Mouse (Mus musculus) kidney, embryonic 16.5 days (tissue): ENCODE results near the gene Ccdc18. TPM values are rescaled to one million over a fixed set of nuclear protein-coding genes. Genes with fewer than 3 reads are reported as not detected.

ENCODE experiments used
- ATAC-seq: fragments of 200-750 bp; cut with Nextera tagmentation; 2 replicates; pipeline ENCODE4 v1.8.0; 2017; ENCODE audit warnings: moderate TSS enrichment; ENCODE audit not compliant: low FRiP score, low TSS enrichment
- H3K27ac ChIP-seq: fragments of 300-500 bp; sonication (generic); 2 replicates; pipeline ENCODE4 v1.5.1; 2014; ENCODE audit warnings: low read length
- H3K27me3 ChIP-seq: fragments of 300-500 bp; sonication (generic); 2 replicates; pipeline ENCODE4 v1.6.1; 2014; ENCODE audit warnings: low read length, control low read depth, mixed read lengths; ENCODE audit not compliant: insufficient read depth
- H3K36me3 ChIP-seq: fragments of 300-500 bp; sonication (generic); 2 replicates; pipeline ENCODE4 v1.6.1; 2014; ENCODE audit warnings: low read length, control low read depth, mixed read lengths; ENCODE audit not compliant: insufficient read depth
- H3K4me1 ChIP-seq: fragments of 300-500 bp; sonication (generic); 2 replicates; pipeline ENCODE4 v1.6.1; 2014; ENCODE audit warnings: low read length, control low read depth, mixed read lengths; ENCODE audit not compliant: insufficient read depth
- H3K4me2 ChIP-seq: fragments of 300-500 bp; sonication (generic); replicated peaks from 2 replicates; pipeline ENCODE4 v1.6.1; 2014; ENCODE audit warnings: low read depth, low read length
- H3K4me3 ChIP-seq: fragments of 300-500 bp; sonication (generic); 2 replicates; pipeline ENCODE4 v1.5.1; 2014; ENCODE audit warnings: mild to moderate bottlenecking, low read length
- H3K9ac ChIP-seq: fragments of 300-500 bp; sonication (generic); replicated peaks from 2 replicates; pipeline ENCODE4 v1.6.1; 2014; ENCODE audit warnings: low read length
- H3K9me3 ChIP-seq: fragments of 300-500 bp; sonication (generic); 2 replicates; pipeline ENCODE4 v1.6.1; 2016; ENCODE audit warnings: low read length, control low read depth
- WGBS: fragments of 180-500 bp; shearing (Covaris S2); extraction: QIAGEN DNeasy Blood & Tissue Kit; methylation state at CpG from one replicate; pipeline ENCODE4 v1.1.7; 2014; 5-methylcytosine and 5-hydroxymethylcytosine counted together
- polyA plus RNA-seq: library from polyadenylated mRNA; unstranded; fragments of >200 nt; fragmentation: Nextera tagmentation; extraction: Ambion mirVana; gene quantifications from 2 replicates; pipeline ENCODE4 v1.2.1, GENCODE M21; 2015

The Ccdc18 gene
- polyA plus RNA-seq, 1 experiment from 2014 or later, result 7.2 TPM

DNA sequence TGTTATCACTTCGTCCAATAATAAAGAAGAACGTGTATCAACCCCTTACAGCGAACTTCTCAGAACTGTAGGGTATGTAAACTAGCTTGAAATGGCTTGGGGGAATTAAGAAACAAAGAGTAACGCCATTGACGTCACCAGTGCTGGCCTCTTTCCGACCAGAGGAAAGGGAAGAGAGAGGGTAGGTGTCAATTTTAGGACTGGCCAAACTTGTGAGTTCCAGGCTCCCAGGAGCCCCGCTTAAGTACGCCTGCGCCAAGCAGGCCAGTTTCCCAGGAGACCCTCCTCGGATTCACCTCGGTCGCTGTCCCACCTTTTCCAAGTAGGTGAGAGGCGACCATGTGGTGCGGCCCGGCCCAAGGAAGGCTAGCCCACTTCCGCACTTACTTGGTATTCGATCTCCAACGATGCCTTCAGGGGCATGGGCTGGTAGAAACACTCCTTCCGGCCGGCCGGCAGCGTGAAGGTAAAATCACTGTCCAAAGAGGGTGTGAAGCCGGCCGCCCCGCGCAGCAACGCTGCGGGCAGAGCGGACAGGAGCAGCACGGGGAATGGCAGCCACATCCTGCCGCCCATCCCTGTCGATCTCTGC, 730 bp upstream of the Ccdc18 start:
- Histone ChIP-seq H3K4me1 (0 out of 2 replicates have a peak, but pooled peaks cover 7% of the 10 kb centered on the region), H3K36me3 (0 out of 2 replicates have a peak, but pooled peaks cover 3% of the 10 kb centered on the region), H3K9ac (peak overlapping the region; percentile 86), H3K27me3 (no peaks in the 10 kb centered on the region), H3K27ac (peak overlapping the region; percentile 94), H3K4me3 (peak overlapping the region; percentile 96), H3K9me3 (no peaks in the 10 kb centered on the region), H3K4me2 (peak overlapping the region; percentile 68)
- ATAC-seq, result no peak
- under 1% methylated on average over 32 of the region's 32 CpGs for WGBS

DNA sequence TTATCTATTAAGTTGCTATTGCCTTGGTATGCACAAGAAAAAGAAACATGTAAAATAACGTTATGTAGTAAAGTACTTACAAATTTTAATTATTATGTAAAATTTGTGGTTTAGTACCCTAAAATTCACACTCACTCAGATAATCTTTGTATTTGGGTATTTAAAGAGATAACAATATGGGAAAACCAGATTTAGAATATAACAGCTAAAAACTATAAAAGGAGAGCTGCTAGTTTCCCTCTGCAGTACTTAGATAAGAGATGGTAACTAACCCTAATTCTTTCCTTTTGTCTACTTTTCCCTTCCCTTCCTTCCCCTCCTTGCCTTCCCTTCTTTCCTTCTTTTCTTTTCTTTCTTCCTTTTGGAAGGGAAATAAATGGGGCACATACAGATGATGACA, 19.9 kb downstream of the Ccdc18 start:
- H3K27ac ChIP-seq, result no peak overlapping the region
- no peak overlapping the region for H3K9ac ChIP-seq
- 0 out of 2 replicates have a peak, but pooled peaks cover 4% of the 10 kb centered on the region for H3K36me3 ChIP-seq
- no peak overlapping the region for H3K4me2 ChIP-seq
- H3K4me1 ChIP-seq, result no peaks in the 10 kb centered on the region
- ATAC-seq, result no peak
- no peaks in the 10 kb centered on the region for H3K9me3 ChIP-seq
- no peak overlapping the region for H3K4me3 ChIP-seq
- no peaks in the 10 kb centered on the region for H3K27me3 ChIP-seq
- WGBS, result 87% methylated on average over 1 of the region's 1 CpGs

DNA sequence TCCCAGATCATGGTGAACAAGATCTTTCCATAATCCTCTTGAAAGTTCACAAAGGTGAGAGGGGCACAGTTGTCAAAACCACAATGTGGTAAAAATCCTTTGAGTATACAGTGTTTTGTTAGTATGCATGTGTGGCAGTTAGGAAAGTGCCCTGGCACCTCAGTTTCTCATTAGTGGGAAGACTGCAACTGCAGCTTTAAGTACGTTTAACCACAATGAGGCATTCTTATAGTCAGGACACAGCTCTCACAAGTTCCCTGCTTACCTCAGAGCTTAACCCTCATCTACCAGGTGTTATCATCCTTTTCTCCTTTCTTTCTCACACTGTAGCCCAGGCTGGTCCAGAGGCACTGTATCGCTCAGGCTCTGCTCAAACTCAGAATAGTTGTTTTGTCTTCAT, 28.1 kb downstream of the Ccdc18 start:
- H3K36me3 ChIP-seq, result no peaks in the 10 kb centered on the region
- no peaks in the 10 kb centered on the region for H3K9me3 ChIP-seq
- ATAC-seq, result no peak
- H3K4me2 ChIP-seq, result no peak overlapping the region
- no peak overlapping the region for H3K4me3 ChIP-seq
- 98% methylated on average over 2 of the region's 2 CpGs for WGBS
- H3K27me3 ChIP-seq, result no peaks in the 10 kb centered on the region
- no peaks in the 10 kb centered on the region for H3K4me1 ChIP-seq
- no peak overlapping the region for H3K27ac ChIP-seq
- no peak overlapping the region for H3K9ac ChIP-seq

DNA sequence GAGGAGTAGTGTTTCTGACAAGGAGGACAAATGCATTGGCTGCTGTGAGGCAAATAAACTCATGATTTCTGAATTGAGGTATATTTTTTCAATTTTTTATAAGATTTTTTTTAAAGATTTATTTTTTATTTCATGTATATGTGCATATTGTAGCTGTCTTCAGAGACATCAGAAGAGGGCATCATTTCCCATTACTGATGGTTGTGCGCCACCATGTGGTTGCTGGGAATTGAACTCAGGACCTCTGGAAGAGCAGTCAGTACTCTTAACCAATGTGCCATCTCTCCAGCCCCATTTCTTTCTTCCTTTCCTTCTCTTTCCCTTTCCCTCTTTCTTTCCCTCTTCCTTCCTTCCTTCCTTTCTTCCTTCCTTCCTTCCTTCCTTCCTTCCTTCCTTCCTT, 31.0 kb downstream of the Ccdc18 start:
- WGBS, result 44% methylated on average over 1 of the region's 1 CpGs
- Histone ChIP-seq H3K9me3 (no peaks in the 10 kb centered on the region), H3K4me1 (no peaks in the 10 kb centered on the region), H3K27ac (no peak overlapping the region), H3K4me3 (no peak overlapping the region), H3K27me3 (no peaks in the 10 kb centered on the region), H3K4me2 (no peak overlapping the region), H3K36me3 (no peaks in the 10 kb centered on the region), H3K9ac (no peak overlapping the region)
- no peak for ATAC-seq

DNA sequence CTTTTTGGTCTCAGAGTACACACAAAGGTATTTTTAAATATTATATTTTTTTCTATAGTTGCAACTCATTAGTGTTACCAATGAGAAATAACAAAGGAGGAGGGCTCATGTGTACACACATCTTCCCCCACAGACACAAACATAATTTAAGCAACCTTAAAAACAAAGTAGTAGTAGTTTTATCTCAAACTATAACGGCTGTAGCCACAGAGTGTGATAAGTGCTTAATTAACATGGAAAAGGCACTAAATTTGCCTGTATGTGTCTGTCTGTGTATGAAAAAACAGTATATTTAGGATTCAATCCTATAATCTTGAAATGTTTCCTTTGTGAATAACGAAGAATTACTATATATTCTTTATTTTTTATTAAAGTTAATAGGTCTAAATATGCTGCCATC, 51.4 kb downstream of the Ccdc18 start:
- Histone ChIP-seq H3K4me3 (no peak overlapping the region), H3K4me1 (no peaks in the 10 kb centered on the region), H3K36me3 (no peaks in the 10 kb centered on the region), H3K27ac (no peak overlapping the region), H3K9ac (no peak overlapping the region), H3K27me3 (no peaks in the 10 kb centered on the region), H3K9me3 (no peaks in the 10 kb centered on the region), H3K4me2 (no peak overlapping the region)
- no peak for ATAC-seq
- WGBS, result 82% methylated on average over 2 of the region's 2 CpGs

DNA sequence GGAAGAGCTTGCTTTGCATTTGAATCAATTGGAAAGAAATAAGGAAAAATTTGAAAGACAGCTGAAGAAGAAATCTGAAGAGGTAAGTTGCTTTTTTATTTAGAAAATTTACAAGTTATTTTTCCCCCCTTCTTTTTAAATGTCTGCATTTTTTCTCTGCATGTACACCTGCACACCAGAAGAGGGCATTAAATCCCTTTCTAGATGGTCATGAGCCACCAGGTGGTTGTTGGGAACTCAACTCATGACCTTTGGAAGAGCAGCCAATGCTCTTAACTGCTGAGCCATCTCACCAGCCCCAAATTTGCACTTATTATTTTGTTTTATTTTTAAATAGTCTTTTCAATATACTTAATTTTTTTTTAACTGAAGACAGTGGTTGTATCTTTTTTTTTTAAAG, 56.3 kb downstream of the Ccdc18 start:
- H3K27ac ChIP-seq, result no peak overlapping the region
- no peak overlapping the region for H3K9ac ChIP-seq
- no peak for ATAC-seq
- no peaks in the 10 kb centered on the region for H3K36me3 ChIP-seq
- H3K4me1 ChIP-seq, result no peaks in the 10 kb centered on the region
- no peak overlapping the region for H3K4me3 ChIP-seq
- no peak overlapping the region for H3K4me2 ChIP-seq
- no peaks in the 10 kb centered on the region for H3K9me3 ChIP-seq
- H3K27me3 ChIP-seq, result no peaks in the 10 kb centered on the region

DNA sequence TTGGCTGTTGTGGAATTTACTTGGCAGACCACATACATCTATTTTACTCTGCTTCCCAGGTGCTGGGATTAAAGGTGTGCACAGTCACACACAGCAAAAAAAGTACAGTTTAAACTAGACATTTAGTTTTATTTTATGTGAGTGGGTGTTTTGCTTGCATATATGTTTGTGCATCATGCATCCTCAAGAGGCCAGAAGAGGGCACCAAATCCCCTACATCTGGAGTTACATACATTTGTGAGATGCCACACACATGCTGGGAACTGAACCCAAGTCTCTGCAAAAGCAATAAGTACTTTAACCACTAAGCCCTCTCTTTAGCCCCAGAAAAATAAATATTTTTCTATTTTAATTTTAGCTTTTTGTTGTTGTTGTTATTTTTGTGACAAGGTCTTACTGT, 73.3 kb downstream of the Ccdc18 start:
- Histone ChIP-seq H3K36me3 (no peaks in the 10 kb centered on the region), H3K4me1 (no peaks in the 10 kb centered on the region), H3K4me3 (no peak overlapping the region), H3K9me3 (no peaks in the 10 kb centered on the region), H3K27ac (no peak overlapping the region), H3K27me3 (no peaks in the 10 kb centered on the region), H3K9ac (no peak overlapping the region), H3K4me2 (no peak overlapping the region)
- no peak for ATAC-seq

DNA sequence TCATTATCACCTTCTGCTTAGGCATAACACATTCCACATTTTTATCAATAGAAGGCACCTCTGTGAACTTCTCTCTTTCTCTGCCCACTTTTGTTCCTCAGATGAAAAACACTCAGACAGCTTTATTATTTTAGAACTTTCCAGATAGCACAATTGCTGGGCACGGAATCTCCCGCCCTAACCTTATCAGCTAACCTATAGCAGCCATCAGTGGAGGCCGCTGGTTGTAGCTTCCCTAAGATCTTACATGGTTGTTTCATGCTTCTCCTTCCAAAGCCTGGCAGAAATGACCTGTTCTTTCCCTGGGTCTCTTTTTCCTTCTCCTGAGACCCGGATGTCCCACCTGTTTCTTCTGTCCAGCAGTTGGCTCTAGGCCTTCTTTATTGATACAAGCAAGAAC, 78.8 kb downstream of the Ccdc18 start:
- H3K4me1 ChIP-seq, result no peaks in the 10 kb centered on the region
- no peak overlapping the region for H3K4me3 ChIP-seq
- no peaks in the 10 kb centered on the region for H3K27me3 ChIP-seq
- H3K27ac ChIP-seq, result no peak overlapping the region
- ATAC-seq, result no peak
- no peaks in the 10 kb centered on the region for H3K36me3 ChIP-seq
- no peak overlapping the region for H3K4me2 ChIP-seq
- no peak overlapping the region for H3K9ac ChIP-seq
- 94% methylated on average over 4 of the region's 4 CpGs for WGBS
- no peaks in the 10 kb centered on the region for H3K9me3 ChIP-seq

DNA sequence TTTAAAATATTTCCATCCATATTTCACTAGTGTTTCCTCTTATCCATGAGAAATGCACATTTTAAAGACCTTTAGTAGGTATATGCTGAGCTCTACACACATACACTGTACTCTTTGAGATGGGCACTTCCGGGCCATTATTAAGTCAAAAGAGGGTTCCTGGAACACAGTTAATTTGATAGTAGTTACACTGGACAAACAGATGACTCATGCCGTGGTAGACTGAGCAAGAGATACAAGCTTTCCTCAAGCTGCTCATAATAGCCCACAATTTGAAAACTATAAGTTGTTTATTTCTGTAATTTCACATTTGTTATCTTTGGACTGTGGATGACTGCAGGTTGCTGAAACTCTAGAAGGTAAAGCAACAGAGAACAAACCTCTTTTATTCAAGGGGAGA, 82.3 kb downstream of the Ccdc18 start:
- Histone ChIP-seq H3K4me3 (no peak overlapping the region), H3K9me3 (no peaks in the 10 kb centered on the region), H3K9ac (no peak overlapping the region), H3K4me1 (no peaks in the 10 kb centered on the region), H3K36me3 (no peaks in the 10 kb centered on the region), H3K27ac (no peak overlapping the region), H3K27me3 (no peaks in the 10 kb centered on the region), H3K4me2 (no peak overlapping the region)
- 76% methylated on average over 2 of the region's 2 CpGs for WGBS
- ATAC-seq, result no peak

DNA sequence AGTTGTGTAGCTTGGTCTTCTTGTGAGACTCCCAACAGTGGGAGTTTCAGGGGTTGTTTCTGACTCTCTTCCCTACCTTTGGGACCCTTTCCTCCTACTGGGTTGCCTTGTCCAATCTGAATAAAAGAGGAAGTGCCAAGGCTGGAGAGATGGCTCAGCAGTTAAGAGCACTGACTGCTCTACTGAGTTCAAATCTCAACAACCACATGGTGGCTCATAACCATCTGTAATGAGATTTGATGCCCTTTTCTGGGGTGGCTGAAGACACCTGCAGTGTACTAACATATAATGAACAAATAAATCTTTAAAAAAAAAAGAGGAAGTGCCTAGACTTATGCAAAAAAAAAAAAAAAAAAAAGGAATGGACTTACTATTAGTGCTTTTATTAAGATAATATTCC, 91.4 kb downstream of the Ccdc18 start:
- Histone ChIP-seq H3K4me3 (no peak overlapping the region), H3K27ac (no peak overlapping the region), H3K9me3 (no peaks in the 10 kb centered on the region), H3K4me2 (no peak overlapping the region), H3K4me1 (no peaks in the 10 kb centered on the region), H3K9ac (no peak overlapping the region), H3K27me3 (no peaks in the 10 kb centered on the region), H3K36me3 (no peaks in the 10 kb centered on the region)
- ATAC-seq, result no peak

DNA sequence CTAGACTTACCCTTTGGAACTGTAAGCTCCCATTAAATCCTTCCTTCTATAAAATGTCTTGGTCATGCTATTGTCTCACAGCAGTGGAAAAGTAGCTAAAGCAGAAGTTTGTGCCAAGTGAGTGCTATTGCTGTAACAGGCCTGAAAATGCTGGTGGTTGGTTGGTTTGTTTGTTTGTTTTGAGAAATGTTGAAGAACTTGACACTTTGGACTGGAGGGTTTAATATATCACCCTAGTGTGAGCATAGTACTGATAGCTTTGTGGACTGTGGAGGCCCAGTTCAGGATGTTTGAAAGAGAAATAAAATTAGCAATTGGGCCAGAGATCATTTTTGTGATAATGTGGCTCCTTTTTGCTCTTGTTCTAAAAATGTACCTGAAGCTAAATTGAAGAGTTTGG, 93.5 kb downstream of the Ccdc18 start:
- Histone ChIP-seq H3K9me3 (no peaks in the 10 kb centered on the region), H3K4me2 (no peak overlapping the region)

More for the DNA sequence above, 93.5 kb downstream of the Ccdc18 start:
- Histone ChIP-seq H3K4me1 (no peaks in the 10 kb centered on the region), H3K27ac (no peak overlapping the region), H3K27me3 (no peaks in the 10 kb centered on the region), H3K4me3 (no peak overlapping the region), H3K9ac (no peak overlapping the region), H3K36me3 (no peaks in the 10 kb centered on the region)
- no peak for ATAC-seq
